Mouse (Mus musculus) testis, postnatal 14 days (tissue): ENCODE measurements at regions not wholly inside any gene's neighbourhood (a gene's known extent, or its start where the extent isn't known, plus 50 kb on each side); places are given as distances from the start of the nearest gene placed in this dataset.

Source experiments
- DNase-seq: peaks from one replicate; pipeline ENCODE4 v3.0.0; 2021; ENCODE audit warnings: low spot score

GRCm38 (mm10) chr13:83112741-83113140 lies 391.1 kb upstream of the Mef2c start:
- no peak for DNase-seq

DNA sequence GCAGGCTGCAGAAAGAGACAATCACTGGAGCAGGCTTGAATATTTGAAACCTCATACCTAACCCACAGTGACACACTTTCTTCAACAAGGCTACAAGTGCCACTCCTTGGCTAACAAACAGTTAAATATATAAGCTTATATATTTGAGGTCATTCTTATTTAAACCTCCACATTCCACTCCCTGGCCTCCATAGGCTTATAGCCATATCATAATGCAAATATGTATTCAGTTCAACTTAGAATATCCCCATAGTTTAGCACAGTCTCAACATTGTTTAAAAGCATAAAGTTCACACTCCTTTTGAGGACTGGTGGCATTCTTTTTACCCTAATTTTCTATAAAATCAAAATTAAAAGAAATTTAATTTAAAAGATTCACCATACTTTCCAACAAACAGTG lies 390.0 kb upstream of the Mef2c start:
- DNase-seq = no peak

DNA sequence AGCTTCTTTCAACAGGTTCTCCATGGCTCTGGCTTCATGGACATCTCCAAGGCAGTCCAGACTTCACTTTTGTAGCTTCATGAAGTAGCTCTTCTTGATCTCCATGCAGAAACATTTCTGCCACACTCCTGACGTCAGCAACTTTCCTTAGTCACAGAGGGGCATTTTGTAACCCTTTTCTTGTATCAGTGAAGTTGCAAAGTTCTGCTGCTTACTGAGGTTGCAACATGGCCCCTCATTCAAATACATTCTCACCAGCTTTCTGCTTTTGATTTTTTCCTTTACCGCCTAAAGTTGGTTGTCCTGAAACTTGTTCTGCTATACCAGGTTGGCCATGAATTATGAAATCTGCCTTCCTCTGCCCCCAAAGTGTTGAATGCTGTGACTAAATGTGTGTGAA lies 389.4 kb upstream of the Mef2c start:
- no peak for DNase-seq

- DNase-seq = no peak
These were observed 388.1 kb upstream of the Mef2c start for GRCm38 (mm10) chr13:83115691-83116090.

DNA sequence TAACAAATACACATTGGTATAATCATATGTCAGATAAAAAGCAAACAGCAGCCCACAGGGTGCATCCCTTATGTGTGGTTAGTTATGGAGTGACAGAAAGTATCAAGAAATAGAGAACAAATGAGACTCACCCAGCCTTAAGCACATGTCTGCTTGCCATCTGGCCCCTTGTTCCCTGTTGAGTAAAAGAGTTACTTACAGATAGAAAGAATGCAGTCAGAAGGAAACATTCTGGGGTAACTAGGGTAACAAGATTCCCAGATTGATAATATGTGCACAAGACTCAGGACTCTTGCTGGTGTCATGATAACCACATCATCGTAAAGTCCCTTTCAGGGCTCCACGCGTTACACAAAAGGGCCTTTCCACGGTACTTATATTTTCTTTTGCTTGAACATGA lies 383.5 kb upstream of the Mef2c start:
- DNase-seq = no peak

DNA sequence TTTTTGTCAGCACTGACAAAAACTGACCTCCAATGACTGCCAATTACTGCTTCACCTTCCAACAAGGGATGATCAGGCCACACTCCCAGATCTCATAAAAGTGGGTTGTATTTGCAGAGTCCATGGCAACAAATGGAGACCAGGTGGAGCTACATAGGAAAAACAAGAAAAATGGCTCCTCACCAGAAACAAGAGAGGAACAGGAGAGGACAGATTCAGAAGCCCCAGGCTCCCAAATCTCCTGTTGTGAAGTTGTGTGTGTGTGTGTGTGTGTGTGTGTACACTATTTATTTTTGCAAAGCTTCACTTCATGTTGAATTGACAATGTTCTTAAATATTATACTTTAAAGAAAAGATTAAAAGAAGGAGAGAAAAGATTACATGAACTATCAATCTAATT lies 380.2 kb upstream of the Mef2c start:
- DNase-seq = no peak

DNA sequence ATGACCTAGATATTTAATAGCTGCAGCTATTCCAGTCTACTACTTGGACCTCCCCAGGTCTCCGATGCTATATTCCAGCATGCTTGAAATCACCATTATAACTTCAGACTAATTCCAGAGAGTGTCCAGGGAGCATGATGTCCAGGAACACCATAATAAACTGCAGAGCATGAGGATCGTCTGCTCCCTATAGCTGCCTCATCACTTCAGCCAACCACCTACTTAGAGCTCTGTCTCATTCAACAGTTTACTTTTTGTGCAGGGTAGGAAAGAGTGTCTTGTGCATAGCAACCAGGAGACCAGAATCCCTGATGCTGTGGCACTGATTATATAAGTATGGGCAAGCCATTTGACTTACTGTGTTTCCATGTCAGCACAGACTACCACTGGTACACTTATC lies 379.2 kb upstream of the Mef2c start:
- DNase-seq = no peak

DNA sequence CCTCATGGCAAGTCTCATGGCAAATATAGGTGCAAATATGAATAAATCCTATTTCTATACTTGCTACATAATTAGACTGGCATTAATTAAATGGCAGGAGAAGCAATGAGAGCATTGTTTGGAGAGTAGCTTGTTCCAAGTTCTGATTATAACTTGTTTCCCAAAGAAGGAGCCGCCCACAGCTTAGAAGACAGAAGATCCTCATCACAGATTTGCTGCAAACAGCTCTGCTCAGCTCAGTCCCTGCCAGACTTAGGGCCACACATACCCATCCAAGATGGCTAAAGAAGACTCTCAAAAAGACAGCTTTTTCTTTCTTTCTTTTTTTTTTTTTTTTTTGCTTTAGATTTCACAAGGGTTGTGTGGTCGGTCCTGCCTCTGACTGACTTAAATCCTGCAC lies 377.4 kb upstream of the Mef2c start:
- no peak for DNase-seq

DNA sequence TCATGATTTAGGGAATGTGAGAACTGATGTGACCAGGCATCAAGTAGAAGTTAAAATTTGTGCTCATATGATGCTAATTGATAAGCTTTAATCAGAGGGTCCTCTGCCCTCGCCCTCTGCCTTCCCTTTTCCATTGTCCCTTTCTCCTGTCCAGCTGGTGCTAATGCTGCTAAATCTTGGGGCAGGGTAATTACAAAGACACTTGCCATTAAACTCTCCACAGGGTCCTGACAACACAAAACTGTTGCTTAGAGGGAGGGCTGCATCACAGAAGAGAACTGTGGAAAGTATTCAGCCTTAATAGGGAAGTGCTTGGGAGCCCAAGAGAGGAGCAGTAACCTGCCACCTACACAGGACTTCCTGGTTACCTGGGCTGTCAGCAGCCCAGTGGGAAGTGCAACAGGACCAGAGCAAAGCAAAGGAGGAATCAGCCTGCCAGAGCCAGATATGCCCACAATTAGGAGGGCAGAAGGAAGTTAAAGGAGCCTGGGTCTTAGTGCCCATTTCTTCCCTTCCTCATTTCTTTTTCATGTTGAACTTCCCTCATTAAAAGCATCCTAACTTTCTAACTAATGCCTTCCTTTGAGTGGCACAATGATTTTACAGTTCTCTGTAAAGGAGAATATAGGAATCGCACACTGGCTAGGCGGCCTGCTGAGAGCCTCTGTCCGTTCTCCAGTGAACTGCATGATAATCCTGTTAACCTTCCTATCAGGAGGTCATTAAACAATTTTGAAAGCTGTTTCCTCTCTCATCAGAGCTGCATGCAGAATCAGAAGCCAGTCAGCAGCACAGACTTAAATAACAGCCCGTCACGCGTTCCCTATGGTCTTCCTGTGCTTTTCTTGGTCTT lies 372.5 kb upstream of the Mef2c start:
- DNase-seq = no peak

GRCm38 (mm10) chr13:83131982-83132354 lies 371.9 kb upstream of the Mef2c start:
- DNase-seq = no peak

DNA sequence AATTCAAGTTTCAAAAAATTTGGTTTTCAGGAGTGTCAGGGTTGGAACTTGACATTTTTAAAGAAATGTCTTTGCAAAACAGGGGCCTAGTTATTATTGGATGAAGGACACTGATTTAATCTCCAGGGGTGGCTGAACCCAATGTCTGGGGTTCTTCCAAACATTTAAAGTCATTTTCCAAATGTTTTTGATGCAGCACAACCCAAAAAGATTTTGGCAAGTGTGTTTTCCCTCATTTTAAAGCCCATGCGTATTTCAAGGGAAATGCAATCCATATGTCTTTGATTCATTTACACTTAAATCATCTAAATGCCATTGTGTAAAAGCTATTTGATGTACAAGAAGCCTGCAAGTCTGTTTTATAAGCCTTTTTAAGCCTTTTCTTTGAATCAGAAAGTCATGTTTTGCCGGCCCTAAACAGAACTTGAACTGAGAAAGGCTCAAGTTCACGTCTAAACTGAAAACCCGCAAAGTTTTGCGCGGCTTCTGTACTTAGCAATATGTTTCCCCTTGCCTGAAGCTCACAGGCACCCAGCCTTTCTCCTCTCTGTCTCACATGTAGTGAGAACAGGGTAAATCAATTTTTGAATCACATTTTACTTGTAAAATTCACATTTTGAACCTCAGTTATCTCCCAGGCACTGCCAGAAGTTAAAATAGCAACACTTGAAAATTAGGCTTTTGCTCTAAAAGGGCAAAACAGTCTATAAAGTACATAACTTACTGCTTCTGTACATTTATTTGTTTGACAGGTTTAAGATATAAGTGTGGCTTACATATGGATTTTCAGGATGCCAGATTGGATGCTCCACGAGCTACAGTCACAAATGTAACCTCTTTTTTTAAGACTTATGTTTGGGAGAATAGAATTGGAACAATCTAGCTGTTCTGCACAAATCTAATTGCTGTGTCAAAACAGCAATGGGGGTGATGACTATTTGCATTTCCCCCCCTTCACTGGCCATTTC lies 370.9 kb upstream of the Mef2c start:
- no peak for DNase-seq

GRCm38 (mm10) chr13:83143316-83143715 lies 360.5 kb upstream of the Mef2c start:
- DNase-seq = no peak

DNA sequence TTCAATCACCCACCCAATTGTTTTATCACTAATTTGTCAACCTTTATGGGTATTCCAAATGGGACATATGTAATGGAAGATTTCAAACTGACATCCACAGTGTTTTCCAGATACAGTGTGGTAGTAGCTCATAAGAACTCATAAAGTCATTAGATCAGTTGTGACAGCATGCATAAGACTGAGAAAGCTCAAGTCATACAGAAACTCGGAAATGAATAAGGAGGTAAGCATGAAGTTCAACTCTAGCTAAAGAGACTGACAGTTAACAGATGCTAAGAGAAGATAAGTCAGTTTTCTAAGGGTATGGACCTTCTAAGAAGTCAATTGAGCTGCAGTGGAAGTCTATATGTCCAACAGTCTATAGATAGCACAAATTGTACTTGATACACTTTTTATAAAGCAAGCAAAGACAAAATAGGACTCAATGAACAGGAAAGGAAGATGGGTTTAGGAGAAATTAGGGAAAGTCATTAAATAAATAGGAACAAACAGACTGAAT lies 349.2 kb upstream of the Mef2c start:
- DNase-seq = no peak

GRCm38 (mm10) chr13:83159969-83160368 lies 343.9 kb upstream of the Mef2c start:
- no peak for DNase-seq

DNA sequence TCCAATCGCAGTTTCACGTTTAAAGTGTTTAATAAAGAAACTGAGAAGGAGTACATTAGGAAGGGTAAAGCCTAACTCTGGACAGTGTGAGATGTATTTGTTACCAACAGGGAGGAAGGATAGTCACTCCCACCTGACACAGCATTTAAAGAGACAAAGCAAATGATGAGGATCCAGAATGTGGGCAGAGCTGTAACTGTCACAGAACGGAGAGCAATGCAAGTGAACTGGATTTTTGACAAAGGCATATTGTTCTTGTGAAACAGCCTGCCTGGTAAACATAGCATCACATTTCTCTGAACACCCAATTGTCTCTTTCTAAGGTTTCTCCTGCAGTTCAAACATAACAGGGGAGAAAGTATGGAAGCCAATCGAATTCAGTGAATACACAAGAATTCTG lies 341.1 kb upstream of the Mef2c start:
- no peak for DNase-seq

DNA sequence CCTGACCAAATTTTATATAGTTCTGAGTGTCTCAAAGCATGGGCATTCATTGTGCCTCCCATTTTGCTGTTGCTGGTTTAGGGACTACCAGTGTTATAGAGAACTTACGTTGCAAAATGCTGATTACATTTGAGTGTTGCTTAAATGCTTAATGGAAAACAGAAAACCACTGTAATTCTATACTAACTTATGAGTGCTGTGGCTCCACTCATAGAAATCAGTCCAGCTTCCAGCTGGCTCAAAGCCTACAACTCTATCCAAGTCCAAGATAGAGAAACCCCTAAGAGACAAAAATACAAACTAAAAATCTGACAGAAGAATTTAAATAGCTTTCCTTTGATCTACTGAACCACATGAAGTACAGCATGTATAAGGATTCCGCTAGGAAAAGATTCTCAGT lies 328.7 kb upstream of the Mef2c start:
- DNase-seq = no peak

- DNase-seq = no peak
These were observed 301.7 kb upstream of the Mef2c start for GRCm38 (mm10) chr13:83201931-83202671.

- DNase-seq = no peak
These were observed 297.2 kb upstream of the Mef2c start for GRCm38 (mm10) chr13:83206622-83207021.

- DNase-seq = no peak
These were observed 296.3 kb upstream of the Mef2c start for GRCm38 (mm10) chr13:83207513-83207912.

- no peak for DNase-seq
These were observed 295.7 kb upstream of the Mef2c start for GRCm38 (mm10) chr13:83208111-83208510.

- no peak for DNase-seq
These were observed 289.0 kb upstream of the Mef2c start for GRCm38 (mm10) chr13:83214811-83215210.

GRCm38 (mm10) chr13:83216454-83216853 lies 287.4 kb upstream of the Mef2c start:
- no peak for DNase-seq
